Mouse (Mus musculus): ENCODE measurements around the gene Slc16a6.
"Not testable (repeated sequence)": the region's sequence is repeated elsewhere in the genome, so short reads cannot be mapped to it uniquely, and the experiment has no call there.

Gene Slc16a6

DNA sequence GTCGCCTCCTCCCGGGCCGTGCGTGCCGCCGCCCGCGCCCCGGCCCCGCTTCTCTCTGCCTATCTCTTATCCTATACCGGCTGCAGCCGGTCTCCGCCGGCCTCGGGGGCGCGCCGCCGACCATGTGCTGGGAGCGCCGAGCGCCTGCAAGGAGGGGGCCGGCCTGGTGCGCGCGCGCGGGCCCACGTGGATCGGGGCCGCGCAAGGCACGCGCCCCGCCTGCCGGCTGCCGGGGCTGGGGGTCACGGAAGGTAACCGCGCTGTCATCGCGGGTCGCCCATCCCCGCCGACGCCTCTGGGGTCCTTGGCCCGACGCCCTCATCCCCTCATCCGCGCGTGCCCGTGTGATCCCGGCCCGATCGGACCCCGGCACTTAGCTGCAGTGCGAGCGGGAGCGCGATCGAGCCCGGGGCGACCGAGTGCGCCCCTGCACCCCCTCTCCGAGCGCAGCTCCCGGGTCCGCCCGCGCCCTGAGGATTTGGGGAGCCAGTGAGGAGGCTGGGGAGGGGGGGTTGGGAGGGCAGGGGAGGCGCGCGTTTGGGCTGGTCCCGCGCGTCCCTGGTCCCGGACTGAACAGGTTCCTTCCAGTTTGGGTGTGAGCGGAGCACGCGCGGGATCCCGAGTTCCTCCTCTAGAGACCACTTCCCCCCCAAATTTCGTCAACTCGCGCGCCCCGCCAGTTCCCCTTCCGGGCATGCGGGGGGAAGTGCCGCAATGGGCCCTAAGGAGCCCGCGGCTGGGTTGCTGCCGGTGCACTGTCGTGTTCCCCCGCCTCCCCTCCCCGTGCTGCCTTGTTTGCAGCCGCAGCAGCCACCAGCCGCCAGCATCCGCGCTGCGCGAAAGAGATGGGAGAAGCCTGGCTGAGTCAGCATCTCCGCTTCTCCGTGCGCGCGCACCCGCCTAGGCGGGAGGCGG, at the start of gene Slc16a6, which contains the start of gene Arsg:
Gene Slc16a6 (minus strand): TSS at position 428 of the 915 bp plus-strand sequence.
Gene Arsg (plus strand): TSS at position 204 of the 915 bp plus-strand sequence.
- DNase-seq (ENCODE audit: low spot score in 2 of 2): peak; percentile 87 to 88

DNA sequence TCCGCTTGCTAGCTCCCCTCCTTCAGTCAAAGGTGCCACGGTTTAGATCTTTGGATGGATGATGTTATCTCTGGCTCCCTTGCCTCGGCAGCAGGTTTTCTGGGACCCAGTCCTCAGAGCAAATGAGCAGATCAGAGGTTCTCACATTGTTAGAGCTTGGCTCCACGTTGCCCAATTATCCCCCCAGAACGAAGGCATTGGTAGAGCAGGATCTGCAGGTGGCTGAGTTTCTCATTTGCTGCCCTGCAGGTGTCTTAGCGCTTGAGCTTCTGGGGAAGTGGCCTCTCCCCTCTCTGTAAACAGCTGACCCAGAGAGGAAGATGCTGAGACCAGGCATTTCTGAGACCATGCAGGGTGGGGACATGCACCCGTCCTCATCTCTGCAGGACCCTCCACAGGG, 47.6 kb upstream of the Slc16a6 start:
- no peak for DNase-seq (ENCODE audit: low spot score in 2 of 2)

DNA sequence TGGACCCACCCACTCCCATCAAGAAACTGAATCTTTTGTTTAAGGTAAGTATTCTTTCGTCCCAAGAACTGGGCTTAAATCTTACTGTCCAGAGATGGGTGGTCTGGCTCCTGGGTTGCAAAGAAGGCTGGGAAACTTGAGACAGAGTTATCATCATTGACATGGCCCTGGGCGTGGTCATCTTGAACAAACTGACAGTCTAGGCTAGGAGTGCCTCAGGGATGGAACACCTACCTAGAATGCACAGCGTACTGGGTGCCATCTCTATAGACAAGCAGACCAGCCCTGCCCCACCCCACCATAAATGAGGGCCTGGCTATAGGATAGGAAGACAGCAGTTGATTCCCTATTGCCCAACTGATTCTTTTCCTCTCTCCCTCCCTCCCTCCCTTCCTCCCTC, 44.4 kb upstream of the Slc16a6 start:
- no peak for DNase-seq (ENCODE audit: low spot score in 2 of 2)

DNA sequence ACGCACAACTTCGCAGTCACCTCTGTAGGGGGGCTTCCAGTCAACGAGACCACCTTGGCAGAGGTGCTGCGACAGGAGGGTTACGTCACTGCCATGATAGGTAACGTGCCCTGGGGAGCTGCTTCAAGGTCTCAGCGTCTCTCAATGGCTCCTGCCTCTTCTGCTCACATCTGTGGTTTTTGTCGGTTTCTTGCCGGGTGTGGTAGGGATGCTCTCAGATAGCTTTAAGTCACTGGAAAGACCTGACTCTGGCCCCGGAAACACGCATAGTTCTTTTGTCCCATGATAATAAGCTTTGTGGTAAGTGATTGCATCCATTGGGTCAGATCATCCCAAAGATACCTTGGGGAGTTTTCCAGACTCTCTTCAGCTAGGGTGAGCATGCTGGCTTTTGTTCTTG, 43.9 kb upstream of the Slc16a6 start:
- DNase-seq (ENCODE audit: low spot score in 2 of 2): no peak

DNA sequence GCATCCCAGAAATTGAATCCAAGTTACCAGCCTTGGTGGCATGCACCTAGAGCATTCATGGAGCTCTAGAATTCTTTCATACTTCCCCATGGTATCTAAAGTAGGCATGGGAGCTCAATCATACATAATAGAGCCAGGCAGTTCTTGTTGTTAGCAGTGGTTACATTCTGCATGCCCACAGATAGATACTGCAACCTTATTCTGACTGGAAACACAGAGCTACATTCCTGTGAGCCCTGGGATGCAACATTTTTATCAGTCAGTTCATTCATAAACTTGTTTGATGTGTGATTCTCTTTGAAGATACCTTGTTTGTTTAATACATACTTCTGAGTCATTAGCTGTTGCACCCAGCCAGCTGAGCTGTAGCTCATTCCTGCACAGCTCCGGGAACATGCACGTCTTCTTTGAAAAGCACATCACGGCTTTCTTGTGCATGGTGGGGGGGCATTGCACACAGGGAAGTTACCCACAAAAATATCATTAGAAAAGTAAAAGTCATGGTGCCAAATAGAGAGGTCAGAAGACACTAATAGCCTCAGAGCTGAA, 40.7 kb upstream of the Slc16a6 start:
- no peak for DNase-seq (ENCODE audit: low spot score in 2 of 2)

DNA sequence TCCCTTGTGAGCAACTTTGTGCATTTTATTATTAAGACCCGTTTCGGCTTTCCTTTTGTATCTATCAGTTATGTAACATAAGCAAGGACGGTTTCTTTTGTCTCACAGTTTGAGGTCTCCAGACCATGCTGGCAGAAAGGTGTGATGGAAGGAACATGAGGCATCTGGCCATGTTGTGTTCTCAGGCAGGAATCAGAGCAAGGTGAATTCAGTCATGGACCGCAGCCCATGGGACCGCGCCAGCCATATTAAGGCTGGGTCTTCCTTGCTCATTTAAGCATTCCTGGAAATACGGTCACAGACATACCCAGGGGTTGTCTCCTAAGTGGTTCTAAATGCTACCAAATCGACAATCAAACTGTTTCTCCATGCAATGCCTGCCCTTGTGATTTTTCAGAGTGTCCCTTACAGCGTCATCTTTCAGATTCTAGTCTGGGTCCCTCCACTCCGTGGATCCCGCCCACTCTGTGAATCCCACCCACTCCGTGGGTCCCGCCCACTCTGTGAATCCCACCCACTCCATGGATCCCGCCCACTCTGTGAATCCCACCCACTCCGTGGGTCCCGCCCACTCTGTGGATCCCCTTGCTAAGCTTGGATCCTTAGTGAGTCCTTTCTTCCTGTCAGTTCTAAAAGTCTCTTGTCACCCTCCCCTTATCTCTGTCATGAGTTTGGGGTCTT, 39.7 kb upstream of the Slc16a6 start:
- DNase-seq (ENCODE audit: low spot score in 2 of 2): no peak

DNA sequence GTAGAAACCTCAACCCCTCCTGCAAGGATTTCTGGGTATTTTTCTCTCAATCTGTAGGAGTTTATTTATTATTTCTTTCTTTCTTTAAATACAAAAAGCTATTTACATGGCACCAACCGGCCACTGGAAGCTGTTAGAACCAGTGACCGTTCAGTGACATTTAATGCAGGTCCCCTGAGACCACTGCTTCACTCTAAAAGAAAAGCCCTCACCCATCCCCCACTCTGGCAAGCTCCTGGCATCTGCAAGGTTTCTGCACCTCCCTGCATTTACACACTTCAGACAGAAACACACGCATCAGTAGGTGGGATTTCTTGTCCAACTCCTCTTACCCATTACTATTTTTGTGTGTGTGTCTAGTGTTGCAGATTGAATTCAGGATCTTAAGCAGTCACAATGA, 33.7 kb upstream of the Slc16a6 start:
- DNase-seq (ENCODE audit: low spot score in 2 of 2): no peak

DNA sequence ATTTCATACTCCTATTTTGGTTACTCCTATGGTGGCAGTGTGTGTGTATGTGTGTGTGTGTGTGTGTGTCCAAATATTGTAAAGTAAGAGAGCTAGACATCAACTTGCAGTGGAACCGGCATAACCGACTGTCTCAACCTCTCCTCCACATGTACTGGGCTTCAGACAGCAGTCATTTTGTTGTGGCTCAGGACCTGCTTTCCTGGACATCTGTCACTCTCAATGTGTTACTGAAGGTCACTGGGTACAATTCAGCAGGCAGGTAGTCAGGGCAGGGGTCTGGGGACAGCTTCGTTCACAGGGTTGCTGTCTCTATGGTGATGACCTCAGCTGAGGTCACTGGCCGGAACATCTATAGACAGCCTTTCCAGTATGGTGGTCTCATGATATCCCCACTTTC, 32.4 kb upstream of the Slc16a6 start:
- DNase-seq (ENCODE audit: low spot score in 2 of 2): no peak

DNA sequence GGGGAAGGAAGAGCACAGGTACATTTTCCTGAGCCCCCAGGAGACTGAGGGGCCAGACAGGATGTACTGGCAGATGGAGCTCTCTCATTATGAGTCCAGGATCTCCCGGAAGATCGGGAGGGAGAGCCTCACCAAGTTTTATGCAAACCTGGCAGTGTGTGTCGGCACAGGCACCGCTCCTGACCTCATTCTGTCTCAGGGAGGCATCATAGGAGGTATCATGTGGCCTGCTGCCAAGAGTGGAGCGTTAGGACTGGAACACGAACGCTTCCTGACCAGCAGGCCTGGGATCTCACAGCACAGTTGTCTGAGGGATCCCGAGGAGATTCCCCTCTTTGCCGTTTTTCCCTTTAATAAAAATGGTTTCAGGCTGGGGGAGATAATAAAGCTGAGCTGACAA, 31.6 kb upstream of the Slc16a6 start:
- DNase-seq (ENCODE audit: low spot score in 2 of 2): peak; percentile 14 to 31

DNA sequence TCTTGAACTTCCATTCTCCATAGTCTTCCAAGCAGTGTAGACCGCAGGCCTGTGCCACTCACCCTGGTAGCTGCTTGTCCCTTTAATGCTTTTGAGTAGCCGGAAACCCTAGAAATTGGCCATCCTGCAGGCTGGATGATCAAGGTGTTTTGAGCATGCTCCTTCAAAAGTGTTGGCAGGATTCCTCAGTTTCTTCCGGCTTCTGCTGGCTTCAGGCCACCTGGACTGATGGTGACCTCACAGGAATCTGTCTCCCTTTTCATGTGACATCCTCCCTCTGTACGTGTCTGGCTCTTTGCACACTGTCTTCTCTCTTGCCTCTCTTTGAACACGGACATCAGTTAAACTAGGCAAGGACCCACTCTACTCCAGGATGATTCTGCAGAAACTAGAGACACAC, 26.8 kb upstream of the Slc16a6 start:
- DNase-seq (ENCODE audit: low spot score in 2 of 2): no peak

DNA sequence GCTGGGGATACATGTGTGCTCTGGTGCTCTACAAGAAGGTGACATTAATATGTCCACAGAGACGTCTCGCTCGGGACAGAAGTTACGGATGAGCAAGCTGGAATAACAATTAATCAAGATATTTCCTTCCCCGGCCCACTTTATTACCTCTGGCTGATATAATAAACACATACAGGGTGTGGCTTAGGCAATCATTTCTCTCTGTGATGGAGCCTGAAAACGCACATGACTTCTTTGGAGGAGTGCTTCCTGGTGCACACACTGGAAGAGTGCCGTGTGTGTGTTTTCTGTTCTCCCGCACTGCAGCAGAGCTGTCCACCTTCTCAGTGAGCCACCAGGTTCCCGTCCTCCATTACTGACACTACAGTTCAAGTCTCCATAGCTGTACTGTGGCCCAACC, 24.6 kb upstream of the Slc16a6 start:
- no peak for DNase-seq (ENCODE audit: low spot score in 2 of 2)

DNA sequence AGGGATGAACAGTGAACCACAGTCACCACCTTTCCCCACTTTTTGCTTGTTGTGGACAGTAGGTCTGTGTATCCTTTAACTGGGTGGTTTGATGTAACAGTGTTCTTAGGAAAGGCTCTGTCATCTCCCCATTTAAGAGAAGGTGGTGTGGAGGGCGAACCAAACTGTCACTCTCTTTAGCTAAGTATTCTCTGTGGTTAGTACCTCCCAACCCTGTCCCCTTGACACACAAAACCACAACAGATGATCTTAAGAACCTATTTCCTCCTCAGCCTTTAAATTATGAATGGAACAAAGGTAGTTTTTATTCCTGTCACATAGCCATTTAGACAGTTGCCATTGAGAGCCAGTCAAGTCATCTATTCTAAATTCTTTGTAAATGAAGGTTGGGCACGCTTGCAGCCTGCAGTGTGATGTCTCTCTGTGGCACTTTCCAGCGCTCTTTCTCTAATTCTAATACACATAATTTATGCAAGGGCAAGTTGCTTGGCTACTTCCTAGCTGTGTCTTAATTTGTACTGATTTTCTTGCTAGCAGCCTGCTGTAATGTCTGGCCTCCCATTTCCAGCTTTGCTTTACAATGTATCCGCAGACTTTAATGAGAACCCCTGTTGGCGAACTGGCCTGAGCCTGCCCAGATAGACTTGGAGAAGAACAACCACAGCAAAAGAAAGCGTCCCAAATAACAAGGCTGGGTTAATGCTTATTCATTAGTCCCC, 23.8 kb upstream of the Slc16a6 start:
- DNase-seq (ENCODE audit: low spot score in 2 of 2): no peak

DNA sequence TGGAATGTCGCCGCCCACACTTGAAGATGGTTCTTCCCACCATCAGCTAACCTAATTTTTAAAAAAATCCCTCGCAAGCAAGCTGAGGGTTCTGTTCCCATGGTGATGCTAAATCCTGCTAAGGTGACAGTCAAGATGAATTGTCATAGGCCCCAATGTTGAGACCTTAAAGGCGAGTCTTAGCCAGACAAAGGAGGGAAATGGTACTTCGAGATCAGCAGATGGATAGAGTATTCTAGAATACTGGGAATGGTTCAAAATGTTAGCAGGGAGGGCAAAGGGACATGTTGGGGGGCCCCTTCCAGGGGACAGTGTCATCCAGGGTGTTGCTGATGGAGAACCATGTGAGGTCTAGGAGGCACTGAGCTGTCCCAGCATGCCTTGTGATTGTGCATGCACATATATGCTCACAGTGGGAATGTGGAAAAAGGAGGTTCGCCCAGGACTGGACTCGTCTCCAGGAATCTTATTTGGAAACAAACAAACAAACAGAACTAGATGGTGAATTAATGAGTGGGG, 23.1 kb upstream of the Slc16a6 start:
- no peak for DNase-seq (ENCODE audit: low spot score in 2 of 2)

DNA sequence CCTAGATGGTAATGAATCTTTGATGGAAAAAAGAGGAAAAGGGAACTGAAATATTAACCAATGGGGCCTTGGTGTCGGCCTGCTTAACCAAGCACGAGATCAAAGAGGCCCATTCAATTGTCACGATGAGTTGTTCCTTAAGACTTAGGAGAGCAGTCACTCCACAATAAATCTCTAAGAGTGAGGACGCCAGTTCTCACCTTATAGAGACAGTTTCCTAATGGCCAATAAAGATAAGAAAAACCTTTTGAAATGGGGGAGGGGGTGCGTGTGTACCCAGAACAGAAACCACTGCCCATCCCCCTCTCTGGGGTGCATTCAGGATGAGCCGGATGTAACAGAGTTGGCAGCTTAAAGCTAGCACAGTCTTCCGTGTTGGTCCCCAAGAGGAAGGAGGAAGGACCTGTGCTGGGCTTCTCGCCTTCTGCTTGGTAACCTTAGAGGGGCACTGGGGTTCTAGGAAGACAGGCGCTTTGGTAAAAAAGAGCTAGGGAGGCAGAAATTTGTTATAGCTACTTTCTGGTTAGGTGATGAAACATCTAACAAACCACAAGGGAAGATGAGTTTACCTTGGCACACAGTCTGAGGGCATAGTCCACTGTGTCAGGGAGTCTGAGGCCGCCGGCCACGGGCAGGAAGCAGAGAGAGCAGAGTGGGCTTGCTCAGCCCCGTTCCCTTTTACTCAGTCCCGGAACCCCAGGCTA, 22.5 kb upstream of the Slc16a6 start:
- DNase-seq (ENCODE audit: low spot score in 2 of 2): peak in 1 of 2 experiments; percentile 19

DNA sequence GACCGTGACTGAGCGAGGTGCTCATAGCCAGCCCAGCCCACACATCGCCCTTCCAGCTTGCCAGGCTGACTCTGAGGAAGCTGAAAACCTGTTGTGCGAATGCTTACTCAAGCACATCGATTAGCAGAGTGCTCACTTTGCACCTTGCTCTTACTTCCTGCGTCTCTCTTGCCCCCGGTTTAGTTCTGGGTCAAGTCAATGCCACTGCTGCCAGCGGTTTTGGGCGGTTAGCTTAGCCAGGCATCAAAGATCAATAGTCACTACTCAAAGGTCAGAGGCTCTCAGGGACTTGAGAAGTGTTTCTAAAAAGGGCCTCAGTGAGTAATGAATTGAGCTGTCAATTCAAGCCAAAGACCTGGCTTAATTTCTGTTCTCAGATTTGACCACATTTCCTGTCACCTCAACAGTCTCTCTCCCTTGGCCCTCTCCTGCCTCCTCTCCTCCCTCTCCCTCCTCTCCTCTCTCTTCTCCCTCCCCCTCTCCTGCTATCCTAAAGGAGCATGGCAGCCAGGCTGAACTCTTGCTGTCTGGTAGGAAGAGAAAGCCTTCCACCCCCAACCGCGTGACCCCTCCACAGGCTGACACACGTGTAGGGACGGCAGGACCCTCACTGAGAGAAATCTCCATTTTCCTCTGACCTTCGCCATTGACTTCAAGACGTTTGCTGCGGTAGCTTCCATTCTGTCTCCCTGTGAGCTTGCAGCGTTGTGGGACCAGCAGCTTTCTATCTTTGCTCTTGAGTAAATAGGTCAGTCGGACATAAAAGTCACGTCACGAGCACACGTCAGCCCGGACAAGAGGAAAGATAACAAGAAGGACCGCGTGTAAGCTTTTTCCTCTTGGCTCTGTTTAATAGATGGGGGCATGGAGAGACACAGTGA, 21.7 kb upstream of the Slc16a6 start:
- DNase-seq (ENCODE audit: low spot score in 2 of 2): no peak

DNA sequence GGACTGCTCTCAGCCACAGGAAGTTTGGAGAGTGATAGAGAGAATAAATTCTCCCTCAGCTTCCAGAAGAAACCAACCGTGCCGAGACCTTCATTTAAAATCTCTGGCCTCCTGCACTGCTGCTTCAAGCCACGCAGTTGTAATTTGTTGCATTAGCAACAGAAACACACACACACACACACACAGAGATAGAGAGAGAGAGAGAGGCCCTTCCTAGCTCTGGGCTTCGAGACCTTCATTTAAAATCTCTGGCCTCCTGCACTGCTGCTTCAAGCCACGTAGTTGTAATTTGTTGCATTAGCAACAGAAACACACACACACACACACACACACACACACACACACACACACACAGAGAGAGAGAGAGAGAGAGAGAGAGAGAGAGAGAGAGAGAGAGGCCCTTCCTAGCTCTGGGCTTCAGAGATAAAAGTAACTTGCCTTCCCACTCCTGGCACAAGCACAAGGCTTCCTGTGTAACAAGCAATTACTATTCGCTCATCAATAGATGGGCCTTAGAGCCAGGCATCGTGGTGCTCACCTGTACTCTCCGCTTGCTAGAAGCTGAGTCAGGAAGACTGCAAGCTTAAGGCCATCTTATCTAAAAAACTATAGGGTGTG, 19.6 kb upstream of the Slc16a6 start:
- not testable (repeated sequence) for DNase-seq (ENCODE audit: low spot score in 2 of 2)

DNA sequence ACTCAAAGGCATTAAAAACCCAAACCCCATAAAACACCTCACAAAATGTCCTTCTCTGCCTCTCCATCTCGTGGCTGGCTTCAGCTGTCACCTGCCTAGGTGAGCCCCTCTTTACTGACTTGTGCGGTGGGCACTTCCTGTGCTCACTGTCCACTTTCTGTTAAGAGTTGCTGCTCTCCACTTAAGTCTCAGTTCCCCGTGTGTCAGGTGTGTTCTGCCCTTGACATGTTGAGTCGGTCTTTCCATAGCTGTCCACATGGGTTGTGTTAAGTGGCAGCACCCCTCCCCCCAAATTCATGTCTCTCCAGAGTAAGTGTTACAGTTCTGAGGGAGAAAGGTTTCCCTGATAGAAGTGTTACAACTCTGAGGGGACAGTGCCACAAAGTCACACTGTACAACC, 18.4 kb upstream of the Slc16a6 start:
- no peak for DNase-seq (ENCODE audit: low spot score in 2 of 2)

DNA sequence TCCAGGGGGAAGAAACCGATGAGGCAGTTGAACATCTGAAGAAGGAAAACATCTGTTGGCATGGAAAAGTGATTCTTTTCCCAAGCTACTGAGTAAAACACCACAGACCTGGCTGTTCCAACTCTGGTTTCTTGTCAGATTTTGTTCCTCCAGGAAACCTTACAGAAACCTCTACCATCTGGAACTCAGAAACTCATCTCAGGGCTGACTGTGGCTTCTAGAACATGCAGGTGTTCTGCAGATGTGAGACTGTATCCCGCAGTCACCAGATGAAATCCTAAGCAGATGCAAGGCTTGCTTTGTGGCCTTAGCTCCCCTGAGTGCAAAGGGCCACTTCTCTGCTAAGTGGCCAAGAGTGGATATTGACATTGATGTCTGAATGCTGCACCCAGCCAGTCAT, 16.4 kb upstream of the Slc16a6 start:
- DNase-seq (ENCODE audit: low spot score in 2 of 2): no peak

DNA sequence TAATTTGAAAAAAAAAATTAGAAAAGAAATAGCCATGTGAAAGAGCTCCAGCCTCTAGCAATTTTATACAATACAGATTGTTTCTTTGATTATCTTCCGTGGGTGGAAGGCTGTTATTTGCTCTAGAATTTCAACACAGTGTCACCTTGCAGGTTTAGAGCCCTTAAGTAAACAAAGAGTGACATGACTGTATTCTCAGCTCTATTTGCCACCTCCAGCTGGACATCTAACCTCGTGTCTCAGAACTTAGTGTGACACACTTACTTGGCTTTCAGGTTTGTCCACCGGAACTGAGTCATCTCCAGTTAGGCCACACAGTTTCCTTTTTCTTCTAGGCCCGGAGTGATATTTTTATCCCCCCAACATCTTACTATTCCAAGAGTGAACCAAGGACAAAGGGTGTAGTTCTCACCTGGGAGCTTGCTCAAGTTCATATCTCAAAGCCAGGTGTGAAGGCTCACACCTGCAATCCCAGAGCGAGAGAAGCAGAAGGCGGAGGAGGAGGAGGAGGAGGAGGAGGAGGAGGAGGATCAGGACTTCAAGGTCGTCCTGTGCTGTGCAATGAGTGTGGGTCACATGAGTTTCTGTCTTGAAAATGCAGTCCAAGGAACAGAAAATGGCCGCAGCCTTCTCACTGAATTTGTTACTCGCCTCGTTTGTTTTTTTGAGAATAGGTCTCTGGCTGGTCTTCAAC, 14.7 kb upstream of the Slc16a6 start:
- DNase-seq (ENCODE audit: low spot score in 2 of 2): no peak
